Mouse (Mus musculus) right cerebral cortex, postnatal 10 days (tissue): ENCODE data around the gene Kctd11.
"Not testable (repeated sequence)": the region's sequence is repeated elsewhere in the genome, so short reads cannot be mapped to it uniquely, and the experiment has no call there.

Source experiments
- DNase-seq, 2 experiments: peaks; one replicate each; pipeline ENCODE4 v3.0.0; 2021; ENCODE audit warnings: low spot score in 2 of 2

Gene Kctd11

DNA sequence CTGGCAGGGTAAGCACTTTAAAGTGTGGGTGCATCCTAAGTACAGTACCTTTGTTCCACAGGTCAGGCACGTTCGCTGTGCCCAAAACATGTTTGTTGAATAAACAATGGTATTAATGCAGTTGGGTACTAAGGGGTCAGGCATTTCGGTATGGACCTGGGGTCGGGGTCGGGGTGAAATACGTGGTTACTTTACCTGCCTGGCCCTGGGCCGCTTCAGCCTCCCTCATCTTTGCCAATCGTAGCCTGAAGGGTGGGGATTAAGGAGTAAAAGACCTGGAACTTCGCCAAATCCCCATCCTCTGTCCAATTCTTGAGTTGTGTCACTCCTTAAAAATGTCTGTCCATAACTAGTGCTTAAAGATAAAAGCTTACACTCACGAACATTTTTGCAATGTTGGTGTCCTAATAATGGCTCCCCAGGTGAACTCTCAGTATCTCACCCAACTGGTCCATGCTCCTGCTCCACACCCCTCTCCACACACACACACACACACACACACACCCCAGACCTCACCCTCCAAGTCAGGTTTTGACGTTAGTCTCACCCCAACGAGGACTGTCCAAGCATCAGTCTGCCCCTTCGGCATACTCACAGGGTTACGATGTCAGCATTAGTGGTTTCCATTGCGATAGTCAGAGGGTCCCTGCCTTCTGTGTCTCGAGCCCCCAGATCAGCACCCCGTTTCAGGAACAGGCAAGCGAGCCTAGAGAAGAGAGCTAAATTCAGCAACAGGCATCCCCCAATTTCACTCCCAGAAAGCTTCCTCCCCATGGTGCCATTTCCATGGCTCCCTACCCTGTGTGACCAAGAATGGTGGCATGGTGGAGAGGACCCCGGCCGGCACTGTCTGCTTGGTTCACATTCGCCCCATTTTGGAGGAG lies 823 bp upstream of the Kctd11 start:
- no peak for DNase-seq

DNA sequence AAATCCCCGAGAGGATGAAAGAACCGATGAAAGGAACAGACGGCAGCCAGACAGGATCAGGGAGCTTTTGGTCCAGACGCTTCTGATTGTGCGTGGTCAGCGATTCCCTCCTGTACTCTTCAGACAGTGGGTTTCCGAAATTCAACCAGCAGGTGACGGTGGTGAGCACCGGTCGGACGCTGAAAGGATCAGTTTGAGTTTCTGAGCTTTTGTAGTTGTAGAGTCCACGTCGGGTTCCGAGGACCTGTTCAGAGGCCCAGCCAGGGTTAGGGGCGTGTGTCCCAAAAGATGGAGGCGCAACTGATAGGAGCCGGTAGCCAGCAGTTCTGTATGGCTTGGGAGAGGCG lies 727 bp downstream of the Kctd11 start:
- DNase-seq = peak; percentile 61 to 69

DNA sequence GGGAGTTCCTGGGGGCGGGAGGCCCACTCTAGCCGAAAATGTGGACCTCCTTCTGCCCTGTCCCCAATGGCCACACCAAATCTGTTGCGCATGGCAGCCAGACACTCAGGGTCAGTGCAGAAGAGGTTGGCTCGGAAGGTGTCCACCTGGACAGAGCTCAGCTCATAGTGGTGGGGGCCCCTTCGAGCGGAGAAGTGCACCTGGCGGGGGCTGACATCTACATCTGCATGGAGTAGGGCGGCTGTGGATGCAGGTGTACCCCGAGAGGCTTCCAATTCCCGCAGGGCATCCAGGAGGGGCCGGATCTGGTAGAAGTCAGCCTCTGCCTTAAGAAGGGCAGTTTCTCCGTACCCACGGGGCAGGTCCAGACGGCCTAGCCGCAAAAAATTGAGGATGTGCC lies 1.5 kb downstream of the Kctd11 start:
- no peak for DNase-seq

- DNase-seq = no peak
These were observed 2.3 kb downstream of the Kctd11 start for GRCm38 (mm10) chr11:69878952-69879351.

DNA sequence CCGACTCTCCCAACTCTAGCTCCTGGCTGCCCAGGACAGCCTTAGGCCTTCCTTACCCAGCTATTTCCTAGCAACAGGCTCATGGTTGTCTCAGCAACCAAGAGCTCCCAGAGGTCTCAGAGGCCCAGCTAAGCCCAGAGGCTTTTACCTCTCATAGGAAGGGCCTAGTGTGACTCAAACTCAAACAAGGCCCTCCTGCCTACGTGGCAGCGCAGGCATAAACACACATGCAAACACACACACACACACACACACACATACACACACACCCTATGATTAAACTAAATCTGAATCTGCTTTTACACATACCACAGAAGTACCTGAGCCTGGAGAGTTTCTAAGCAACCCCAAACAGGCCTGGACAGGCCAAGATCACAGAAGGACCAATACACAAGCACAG lies 2.8 kb downstream of the Kctd11 start:
- no peak for DNase-seq

- DNase-seq = no peak
These were observed 3.3 kb downstream of the Kctd11 start, which contains the start of gene Tmem95 for GRCm38 (mm10) chr11:69877878-69878277. TSS of gene Tmem95 (minus strand) at chr11:69878018.

GRCm38 (mm10) chr11:69876867-69877266 lies 4.3 kb downstream of the Kctd11 start:
- DNase-seq = peak; percentile 79 to 87

DNA sequence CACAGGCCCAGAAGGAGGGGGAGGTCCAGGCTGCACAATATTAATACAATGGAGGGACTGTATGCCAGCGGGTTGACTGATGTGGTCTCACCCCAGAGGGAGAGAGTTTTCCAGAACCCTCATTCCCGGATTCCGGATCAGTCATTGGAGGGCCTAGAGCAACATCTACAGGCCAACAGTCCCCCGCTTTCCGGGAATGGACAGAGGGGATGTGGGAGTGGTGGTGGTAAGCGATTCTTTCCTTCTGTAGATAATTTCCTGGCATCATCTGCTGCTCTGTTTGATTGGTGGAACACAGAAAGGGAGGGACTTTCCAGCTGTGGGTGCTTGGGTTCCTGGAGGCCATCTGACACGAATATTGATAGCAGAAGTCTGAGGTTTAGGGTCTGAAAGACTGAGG lies 5.0 kb downstream of the Kctd11 start:
- DNase-seq = no peak

- no peak for DNase-seq
These were observed 8.8 kb downstream of the Kctd11 start for GRCm38 (mm10) chr11:69872451-69872850.

- DNase-seq = no peak
These were observed 9.4 kb downstream of the Kctd11 start for GRCm38 (mm10) chr11:69871822-69872221.

GRCm38 (mm10) chr11:69870289-69871069 lies 10.7 kb downstream of the Kctd11 start:
- DNase-seq = no peak

DNA sequence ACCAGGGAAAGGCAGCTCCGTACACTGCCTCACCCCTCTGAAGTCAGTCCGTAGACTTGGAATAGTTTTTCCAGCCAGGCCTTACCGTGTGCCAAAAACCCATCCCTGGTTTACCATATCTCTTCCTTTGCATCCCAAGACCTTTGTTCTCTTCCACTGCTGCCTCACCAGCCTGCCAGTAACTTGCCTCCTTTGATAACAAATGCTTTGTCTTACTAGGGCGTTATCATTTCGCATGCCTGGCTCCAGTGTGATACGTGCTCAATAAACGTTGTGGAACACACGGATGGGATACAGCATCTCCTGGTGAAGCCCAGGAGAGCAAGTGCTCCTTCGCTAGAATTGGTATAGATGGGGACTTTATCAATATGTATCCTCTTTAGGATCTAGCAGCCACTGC lies 13.9 kb downstream of the Kctd11 start:
- DNase-seq = no peak

- no peak for DNase-seq
These were observed 15.6 kb downstream of the Kctd11 start for GRCm38 (mm10) chr11:69865561-69865960.

- no peak for DNase-seq
These were observed 16.9 kb downstream of the Kctd11 start for GRCm38 (mm10) chr11:69864138-69864860.

DNA sequence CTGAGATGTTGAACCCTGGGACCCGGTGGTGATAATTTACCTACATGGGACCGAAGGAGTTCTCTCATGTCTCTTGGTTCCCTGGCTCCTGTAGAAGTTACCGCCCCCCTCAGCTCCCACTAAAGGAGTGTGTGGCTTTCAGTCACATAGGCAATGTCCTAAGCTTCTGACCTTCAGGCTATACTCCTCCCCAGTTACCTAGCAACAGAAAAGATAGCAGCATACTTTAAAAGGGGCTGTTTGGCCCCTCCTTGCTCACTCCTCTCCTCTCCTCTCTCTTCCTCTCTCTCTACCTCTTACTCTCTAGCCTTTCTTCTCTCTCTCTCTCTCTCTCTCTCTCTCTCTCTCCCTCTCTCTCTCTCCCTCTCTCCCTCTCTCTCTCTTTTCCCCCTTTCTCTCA lies 17.5 kb downstream of the Kctd11 start:
- not testable (repeated sequence) for DNase-seq

DNA sequence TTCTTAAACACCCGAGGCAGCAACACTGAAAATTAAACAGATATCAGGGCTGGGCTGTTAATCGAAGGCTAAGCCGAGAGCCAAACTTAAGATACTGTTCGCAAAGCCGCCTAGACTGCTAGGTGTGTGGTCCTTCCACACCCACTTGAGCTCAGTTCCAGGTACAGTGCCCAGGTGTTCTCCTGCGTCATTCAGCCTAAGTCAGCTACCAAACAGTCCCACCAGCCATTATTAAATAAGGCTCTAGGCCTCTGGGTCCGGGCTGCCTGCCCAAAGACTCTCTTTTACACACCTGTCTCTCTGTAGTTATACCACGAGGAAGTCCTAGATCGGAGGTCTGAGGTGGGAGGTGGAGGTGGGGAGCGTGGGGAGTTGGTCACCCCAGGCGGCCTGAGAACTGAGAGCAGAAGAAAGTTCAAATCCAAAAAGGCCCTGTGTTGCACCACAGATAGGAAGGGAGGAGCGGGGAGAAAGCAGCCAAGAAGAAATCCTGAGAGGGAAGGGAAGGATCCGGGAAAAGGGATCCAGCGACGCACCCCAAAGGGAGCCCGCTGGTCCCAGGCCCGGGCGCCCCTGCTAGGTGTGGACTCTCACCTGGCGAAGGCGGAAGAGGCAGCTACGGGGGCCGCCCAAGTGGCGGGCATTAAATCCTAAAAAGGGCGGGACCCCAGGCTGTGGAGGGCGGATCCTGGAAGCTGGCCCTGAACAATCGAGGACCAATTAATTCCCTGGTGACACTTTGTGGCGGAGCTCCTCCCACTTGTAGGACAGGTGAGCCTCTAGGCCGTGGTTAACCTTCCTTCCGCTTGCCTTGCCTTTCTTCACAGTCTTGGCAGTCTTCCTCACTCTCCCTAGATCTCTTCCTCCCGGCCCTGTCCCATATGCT lies 22.9 kb downstream of the Kctd11 start, which contains the start of gene Tnk1:
TSS of gene Tnk1 (minus strand) at position 618 of the 886 bp plus-strand sequence.
- no peak for DNase-seq

GRCm38 (mm10) chr11:69855347-69855746 lies 25.9 kb downstream of the Kctd11 start:
- no peak for DNase-seq

GRCm38 (mm10) chr11:69854680-69855079 lies 26.5 kb downstream of the Kctd11 start:
- DNase-seq = no peak

DNA sequence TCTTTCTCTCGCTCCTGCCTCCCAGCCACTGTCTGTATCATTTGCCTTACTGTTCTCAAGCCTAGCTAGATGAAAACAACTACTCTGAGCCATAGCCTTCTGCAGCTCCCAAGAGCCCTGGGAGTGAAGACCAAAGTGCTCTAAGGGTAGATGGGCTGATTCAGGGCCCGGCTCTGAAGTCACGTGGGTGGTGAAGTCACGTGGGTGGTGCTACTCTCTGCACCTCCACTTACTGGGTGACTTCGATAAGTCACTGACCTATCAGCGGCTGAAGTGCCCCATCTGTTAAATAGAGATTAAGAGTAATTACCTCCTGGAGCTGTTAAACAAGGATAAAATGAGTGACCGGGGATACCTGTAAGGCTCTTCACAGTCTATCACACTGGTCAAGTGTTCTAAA lies 27.2 kb downstream of the Kctd11 start:
- DNase-seq = no peak

DNA sequence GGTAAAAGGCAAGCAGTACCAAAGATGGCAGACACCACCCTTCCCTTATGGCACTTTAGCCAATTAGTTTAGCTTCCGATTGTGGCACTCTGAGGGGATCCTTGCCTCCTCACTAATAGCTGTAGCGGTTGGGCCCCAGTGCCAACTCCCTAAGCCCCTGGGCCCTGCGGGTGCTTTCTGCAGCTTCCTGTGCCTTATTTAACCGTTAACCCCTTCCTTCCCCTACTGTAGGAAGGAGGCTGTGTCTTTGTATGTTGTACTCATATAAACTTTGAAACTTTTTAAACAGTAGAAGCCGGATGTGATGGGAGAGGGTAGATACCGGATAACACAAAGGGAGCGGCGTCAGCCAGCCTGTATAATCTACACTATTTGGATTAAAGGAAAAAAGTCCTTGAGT lies 30.5 kb downstream of the Kctd11 start:
- DNase-seq = no peak

- DNase-seq = no peak
These were observed 31.3 kb downstream of the Kctd11 start for GRCm38 (mm10) chr11:69849884-69850283.
